Mouse (Mus musculus) thymus, adult 2 months (tissue): ENCODE data around the gene Opcml.

Experiments used
- CTCF ChIP-seq: fragments of 200-500 bp; IDR thresholded peaks from 2 replicates; pipeline ENCODE4 v1.5.1; 2012; ENCODE audit warnings: mild to moderate bottlenecking, control low read depth, low read length, moderate library complexity, borderline replicate concordance; ENCODE audit not compliant: control insufficient read depth, poor library complexity, insufficient read depth; ENCODE audit errors: extremely low read depth
- POLR2A ChIP-seq: fragments of 200-500 bp; IDR thresholded peaks from 2 replicates; pipeline ENCODE4 v1.6.1; 2012; ENCODE audit warnings: mild to moderate bottlenecking, low read length, control low read depth, moderate library complexity; ENCODE audit not compliant: control insufficient read depth, poor library complexity, insufficient read depth; ENCODE audit errors: extremely low read depth

GRCm38 (mm10) chr9:27842806-27843205, 52.2 kb downstream of the Opcml start:
- no peak for TF ChIP-seq POLR2A
- TF ChIP-seq CTCF = no peak
